Mouse (Mus musculus): ENCODE results near the gene AU022252.

DNA sequence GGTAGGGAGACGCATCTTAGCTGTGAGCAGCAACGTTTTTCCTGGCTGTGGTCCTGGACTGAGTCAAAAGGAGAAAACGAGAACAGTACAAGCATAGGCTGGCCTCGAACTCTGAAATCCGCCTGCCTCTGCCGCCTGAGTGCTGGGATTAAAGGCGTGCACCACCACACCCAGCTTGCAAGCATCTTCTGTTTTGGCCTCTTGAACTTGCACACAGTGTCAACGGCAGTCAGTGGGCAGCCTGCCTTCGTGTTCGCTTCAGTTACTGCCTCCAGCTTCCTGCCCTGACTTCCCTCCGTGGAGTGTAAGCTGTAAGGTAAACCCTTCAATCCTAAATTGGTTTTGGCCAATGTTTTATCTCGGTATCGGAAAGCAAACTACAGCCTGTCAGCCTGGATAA is 34.1 kb upstream of the AU022252 start:
- TF ChIP-seq CTCF (IDR thresholded peaks at IDR 0.05; ENCODE audit: low read depth), result no peak
- TF ChIP-seq EP300 (IDR thresholded peaks at IDR 0.05; ENCODE audit: low read depth), result no peak
